Mouse (Mus musculus): ENCODE measurements around the gene Zfp189. TPM values are rescaled to one million over a fixed set of nuclear protein-coding genes. Genes with fewer than 3 reads are reported as not detected.

Gene Zfp189
- polyA plus RNA-seq (2012; rRNA removed; ENCODE audit: low replicate concordance), result 1.2 and 1.8 TPM in 2 replicates

DNA sequence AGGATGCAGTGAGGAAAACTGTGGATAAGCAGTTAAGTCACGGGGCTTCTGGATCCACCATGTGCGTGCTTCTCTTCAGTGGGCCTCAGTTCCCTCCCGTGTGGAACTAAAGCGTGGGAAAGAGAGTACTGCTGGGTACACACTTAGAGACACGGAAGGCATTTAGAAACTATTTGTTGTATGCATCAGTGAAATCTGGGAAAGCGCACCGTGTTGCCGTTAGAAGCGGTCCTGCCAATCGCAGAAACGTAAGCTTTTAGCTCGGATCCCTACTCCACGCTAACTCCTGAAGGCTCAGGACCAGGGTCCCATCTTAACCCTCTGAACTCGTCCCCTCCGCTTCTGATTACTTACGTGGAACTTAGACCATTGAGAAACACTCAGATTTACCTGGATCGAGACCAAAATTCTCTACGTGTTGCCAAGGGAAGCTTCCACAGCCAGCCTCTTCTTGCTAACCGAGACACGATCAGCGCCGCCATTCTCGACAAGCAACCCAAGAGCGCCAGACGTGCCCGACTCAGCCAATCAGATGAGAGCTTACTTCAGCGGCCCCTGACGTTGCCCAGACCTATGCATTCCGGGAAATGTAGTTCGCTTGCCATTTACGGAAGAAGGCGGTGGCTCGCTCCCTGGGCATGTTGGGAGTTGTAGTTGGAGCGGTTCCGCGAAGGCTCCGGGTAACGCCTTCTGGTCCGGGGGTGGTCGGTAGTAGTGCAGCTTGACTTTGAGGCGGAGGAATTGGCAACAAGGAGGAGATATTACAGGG, at the start of gene Zfp189, which contains the start of gene Mrpl50:
Zfp189 (plus strand) TSS at position 605 of the 769 bp plus-strand sequence.
Mrpl50 (minus strand) TSS at position 522 of the 769 bp plus-strand sequence.

DNA sequence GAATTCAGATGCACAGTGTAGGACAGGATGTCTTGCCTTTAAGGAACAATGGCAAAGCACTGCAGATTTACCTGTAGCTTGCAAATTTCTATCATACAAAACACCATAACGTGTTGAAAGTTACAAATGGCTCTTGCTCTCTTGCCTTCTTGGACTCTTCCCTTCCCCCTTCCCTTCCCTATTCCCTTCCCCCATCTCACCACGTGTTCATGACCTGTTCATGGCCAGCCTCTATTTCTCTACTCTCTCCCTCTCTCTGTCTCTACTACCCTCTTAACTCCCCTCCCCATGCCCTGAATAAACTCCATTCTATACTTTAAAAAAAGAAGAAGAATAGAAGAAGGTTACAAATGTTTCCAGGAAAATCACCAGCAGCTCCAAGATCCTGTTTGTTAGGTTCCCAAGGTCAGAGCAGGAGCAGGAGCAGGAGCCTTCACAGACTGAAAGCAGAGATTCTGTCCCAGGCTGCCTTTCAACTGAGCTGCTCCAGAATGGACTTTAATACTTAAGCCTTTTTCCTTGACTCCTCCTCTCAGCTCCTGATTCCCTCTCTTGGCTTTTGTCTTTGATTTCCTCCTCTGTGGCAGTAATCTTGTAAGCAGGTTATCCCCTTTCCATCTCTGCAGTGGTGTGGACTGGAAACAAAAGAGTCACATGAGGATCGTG, 47.4 kb upstream of the Zfp189 start, which contains the start of gene Acnat1:
Acnat1 (minus strand) TSS at position 478 of the 666 bp plus-strand sequence.

DNA sequence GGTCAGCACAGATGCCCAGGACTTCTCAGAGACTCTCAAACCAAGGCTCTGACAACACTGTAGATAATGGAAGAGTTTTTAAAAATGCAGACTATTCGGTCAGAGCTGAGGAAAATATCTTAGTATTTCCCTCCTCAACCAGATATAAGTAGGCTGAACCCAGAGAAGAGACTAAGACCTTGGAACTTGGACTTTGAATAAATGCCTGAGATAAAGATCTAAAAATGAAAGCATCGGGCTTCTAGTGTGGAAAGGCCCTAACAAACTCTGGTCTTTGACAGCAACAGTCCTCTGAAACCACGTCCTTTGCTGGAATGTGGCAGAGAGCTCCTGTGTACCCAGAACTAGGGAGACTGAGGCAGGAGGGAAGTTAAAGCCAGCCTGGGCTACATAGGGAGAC, 14.6 kb upstream of the Zfp189 start, which contains the start of gene Baat:
Baat (minus strand) TSS at position 172 of the 400 bp plus-strand sequence.

DNA sequence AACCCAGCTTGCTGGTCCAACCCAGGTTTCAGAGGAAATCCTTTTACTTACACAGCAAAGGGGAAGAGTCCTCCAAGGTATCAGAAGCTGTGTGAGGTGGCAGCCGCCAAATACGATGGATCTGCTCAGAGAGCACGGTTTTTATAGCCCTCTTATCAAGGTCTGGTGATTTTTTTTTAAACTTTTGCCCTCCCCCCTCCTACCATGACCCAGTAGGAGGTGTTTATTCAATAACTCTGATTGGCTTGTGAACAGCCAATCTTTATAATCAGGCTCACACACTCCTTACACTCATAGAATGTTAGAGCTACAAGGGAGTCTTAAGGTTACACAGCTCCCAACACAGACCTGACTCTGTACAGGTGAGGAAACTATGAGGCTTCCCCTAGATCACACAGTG, 28.4 kb downstream of the Zfp189 start, which contains the start of gene Aldob:
Aldob (minus strand) TSS at position 164 of the 400 bp plus-strand sequence.

Other genes starting within 250 kb of the Zfp189 start
- gene Acnat2, start 113.0 kb upstream of the Zfp189 start, polyA plus RNA-seq (2012; rRNA removed; ENCODE audit: low replicate concordance), result 0.14 TPM in 1 of 2 replicates, not detected in the other
- gene Acnat1, start 47.3 kb upstream of the Zfp189 start, polyA plus RNA-seq (2012; rRNA removed; ENCODE audit: low replicate concordance), result 0.28 TPM in 1 of 2 replicates, not detected in the other
- gene Baat, start 14.6 kb upstream of the Zfp189 start, polyA plus RNA-seq (2012; rRNA removed; ENCODE audit: low replicate concordance), result 0.09 TPM in 1 of 2 replicates, not detected in the other
- 7.6 and 7.9 TPM in 2 replicates for gene Mrpl50, start 83 bp upstream of the Zfp189 start, polyA plus RNA-seq (2012; rRNA removed; ENCODE audit: low replicate concordance)
- gene Aldob, start 28.4 kb downstream of the Zfp189 start, polyA plus RNA-seq (2012; rRNA removed; ENCODE audit: low replicate concordance), result 0.11 and 0.45 TPM in 2 replicates
- gene Tmem246, start 76.7 kb downstream of the Zfp189 start, polyA plus RNA-seq (2012; rRNA removed; ENCODE audit: low replicate concordance), result 9.5 and 21.0 TPM in 2 replicates
- 13.6 and 27.1 TPM in 2 replicates for gene Rnf20, start 110.8 kb downstream of the Zfp189 start, polyA plus RNA-seq (2012; rRNA removed; ENCODE audit: low replicate concordance)
- not detected in 2 replicates for gene Ppp3r2, start 160.8 kb downstream of the Zfp189 start, polyA plus RNA-seq (2012; rRNA removed; ENCODE audit: low replicate concordance)

Measured in subcutaneous adipose tissue, adult 2 months (tissue).